Mouse (Mus musculus) heart, postnatal 36 days (tissue): ENCODE results near the gene Cpa2. TPM values are rescaled to one million over a fixed set of nuclear protein-coding genes. Genes with fewer than 3 reads are reported as not detected.

Source experiments
- DNase-seq, 2 experiments: peaks; one replicate each; pipeline ENCODE4 v3.0.0; 2021 to 2022
- intact Hi-C: fragments of 180-260 bp; cut with DNase I; formaldehyde crosslinking; loops from one replicate; pipeline ENCODE4 v1.15.1; 2025
- total RNA-seq, 2 experiments: library from RNA; stranded (reverse); gene quantifications; 2 replicates each; pipeline ENCODE4 v1.2.3; 2021

Gene Cpa2
- not detected for total RNA-seq

DNA sequence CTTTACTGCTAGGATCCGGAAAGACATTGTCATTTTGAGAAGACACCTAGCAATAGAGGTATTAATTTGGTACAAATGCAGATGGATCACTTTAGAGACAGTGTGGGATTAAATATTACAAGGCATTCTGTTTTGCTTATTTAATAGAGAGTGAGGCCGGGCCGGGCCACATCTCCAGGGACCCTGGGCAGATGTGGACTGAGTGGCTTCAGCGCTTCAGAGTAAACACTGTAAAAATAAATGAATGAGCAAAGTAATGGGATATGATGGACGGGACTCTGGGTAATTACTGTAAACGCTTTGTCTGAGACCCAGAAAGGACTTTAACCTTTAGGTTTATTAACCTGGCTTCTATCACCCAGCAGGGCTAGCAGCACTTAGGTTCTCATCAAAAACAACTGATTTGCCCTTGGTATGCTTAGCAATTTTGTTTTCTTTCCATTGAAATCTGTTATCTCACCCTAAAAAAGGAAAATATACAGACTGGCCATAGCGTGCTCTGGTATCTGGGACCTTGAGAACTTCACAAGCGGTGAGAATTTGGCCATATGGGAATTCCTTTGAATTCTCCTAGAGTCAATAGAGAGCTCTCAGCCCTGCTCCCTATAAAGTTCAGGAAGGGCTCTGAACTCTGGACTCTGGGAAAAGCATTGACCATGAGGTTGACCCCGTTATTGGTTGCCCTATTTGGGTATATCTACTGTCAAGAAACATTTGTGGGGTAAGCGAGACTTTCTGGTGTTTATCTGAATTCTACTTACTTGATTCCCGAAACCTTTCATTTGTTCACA, at the start of gene Cpa2:
Cpa2 (plus strand) TSS at position 574 of the 791 bp plus-strand sequence.
- DNase-seq, result no peak
- intact Hi-C loops, result no loop called here

DNA sequence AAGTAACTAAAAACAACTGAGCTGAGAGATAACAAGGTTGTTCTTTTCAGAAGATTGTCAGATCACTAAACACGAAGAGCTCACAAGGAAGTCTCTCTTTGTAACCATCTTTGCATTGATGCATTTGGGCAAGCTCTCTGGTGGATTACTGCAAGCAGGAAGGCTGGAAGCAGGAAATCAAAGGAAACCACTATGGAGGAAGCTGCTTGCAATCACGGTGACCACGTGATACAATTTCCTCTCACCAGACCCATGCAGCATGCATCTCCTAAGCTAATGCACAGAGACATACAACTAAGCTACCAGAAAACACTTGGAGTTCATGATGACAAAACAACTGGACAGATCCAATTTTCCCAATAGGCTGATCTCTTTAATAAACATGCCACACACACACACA, 42.3 kb upstream of the Cpa2 start:
- intact Hi-C loops, result loop anchor here (2.0 kb wide), 1 partner anchor 14 kb away; no protein-coding TSS in a partner anchor
- DNase-seq, result no peak

DNA sequence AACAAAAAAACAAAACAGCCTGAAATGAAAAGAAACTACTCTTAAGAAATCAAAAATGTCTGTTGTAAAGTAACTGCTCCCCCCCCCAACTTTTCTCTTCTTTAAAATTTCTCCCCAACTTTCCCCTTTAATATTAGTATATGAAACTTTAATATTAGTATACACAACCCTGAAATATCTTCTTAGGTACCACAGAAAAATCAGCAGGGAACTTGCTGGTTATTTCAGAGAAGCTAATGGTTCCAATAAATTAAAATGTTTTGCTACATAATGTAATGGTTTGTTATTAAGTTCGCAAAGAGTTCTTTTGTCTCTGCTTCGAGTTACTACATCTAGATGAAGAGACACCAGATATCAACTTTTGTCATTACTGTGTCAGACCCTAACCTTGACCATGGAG, 32.6 kb upstream of the Cpa2 start:
- intact Hi-C loops, result loop anchor here (5.0 kb wide), 1 partner anchor 107 kb away; the partner anchor contains the start of gene Klhdc10
- DNase-seq, result no peak

DNA sequence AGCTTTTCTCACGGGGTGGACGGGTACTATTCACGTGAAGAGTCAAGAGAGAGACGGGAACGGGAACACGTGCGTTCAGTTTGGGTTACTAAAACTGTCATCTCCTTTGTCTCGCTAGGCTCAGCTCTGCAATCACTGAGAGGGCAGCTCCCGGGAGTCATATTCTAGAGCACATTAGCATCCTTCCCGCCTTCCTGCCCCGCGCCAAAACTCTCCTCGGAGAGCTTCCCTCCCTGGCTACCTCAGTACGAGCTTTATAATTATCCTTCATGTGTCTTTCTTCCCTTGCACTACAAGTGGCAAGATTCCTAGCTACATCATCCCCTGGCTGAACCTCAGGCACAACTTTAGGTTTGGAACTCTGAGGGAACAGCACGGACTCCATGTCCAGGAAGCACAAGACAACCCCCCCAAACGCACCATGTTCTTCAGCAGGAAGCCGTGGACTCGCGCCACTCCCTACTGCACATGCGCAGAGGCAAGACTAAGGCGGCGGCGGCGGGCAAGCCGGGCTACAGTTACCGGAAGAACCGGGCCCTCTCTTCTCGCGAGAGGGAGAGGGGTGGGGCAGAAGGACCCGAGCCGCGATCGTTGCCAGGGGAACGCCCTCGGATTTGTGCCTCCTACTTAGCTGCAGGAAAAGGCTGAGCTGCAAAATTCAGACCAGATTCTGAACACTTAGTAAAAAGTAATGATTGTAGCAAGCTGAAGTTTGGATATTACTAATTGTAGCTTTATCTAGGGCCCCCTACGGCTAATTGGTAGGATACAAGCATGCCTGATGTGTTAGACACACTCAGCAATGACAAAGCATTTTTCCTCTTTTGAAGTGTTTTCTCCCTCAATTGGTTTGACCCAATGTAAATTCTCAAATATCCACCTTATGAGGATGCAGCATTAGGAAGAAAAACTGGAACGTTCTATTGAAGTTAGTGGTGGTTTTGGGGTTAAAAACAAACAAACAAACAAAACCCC, 31.8 kb upstream of the Cpa2 start, which contains the start of the genes Tmem209 and Ssmem1:
Tmem209 (minus strand) TSS at position 519 of the 975 bp plus-strand sequence.
Ssmem1 (plus strand) TSS at position 585 of the 975 bp plus-strand sequence.
- DNase-seq, result peak; percentile 99
- intact Hi-C loops, result loop anchor here (5.0 kb wide), 2 partner anchors 107 to 388 kb away; partner anchors contain the start of genes Copg2 and Klhdc10

DNA sequence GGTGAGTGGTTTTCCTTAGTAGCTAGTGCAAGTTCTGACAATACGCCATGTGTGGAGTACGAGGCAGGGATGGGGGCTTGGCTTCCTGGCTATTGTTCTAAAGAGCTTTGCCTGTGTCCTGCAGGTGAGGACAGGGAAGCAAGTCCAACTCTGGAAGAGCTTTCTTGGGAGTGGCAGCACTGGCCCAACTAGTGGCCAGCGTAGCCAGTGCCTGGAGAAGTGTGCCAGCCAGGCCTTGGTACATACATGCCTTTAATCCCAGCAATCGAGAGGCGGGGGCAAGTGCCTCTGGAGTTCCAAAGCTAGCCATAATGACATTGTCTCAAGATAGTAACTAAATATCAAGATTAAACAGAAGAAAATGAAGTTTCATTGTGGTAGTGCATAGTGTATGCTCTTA, 31.1 kb upstream of the Cpa2 start:
- DNase-seq, result peak; percentile 11 to 17
- intact Hi-C loops, result loop anchor here (5.0 kb wide), 1 partner anchor 387 kb away; the partner anchor contains the start of gene Copg2

DNA sequence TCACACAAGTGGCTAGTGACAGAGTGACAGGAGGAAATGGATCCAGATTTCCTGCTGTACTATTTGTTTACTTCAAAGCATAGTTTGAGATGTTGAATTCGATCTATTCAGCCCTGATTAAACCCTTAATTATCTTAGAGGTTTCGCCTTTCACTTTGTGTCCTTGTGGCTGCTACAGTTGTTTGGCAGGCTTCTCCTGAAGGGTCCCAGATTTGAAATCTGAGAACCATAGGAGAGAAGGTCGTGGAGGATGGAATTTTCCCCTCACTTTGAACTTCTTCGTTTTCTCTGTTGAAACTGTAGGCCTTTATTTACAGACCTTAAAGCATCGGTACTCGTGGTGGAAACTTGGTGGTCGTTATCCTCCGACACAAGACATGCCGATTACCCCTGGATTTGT, 27.1 kb upstream of the Cpa2 start:
- DNase-seq, result no peak
- intact Hi-C loops, result loop anchor here (5.0 kb wide), 1 partner anchor 383 kb away; the partner anchor contains the start of gene Copg2

DNA sequence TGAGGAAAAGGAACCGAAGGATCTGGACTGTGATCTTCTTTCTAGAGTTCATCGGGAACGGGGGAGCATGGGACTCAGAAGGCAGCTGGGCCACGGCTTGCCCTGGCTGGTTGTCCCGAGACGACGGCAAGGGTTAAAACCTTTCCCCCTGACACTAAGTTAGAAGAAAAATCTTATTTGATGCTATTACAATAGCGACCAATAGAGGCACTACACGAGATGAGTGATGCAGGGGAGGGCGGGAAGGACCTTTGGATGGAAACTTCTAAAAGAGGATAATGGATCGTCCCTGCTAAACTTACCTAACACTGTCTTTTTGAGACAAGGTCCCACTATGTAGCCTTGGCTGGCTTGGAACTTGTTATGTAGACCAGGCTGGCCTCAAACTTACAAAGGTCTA, 21.0 kb upstream of the Cpa2 start:
- intact Hi-C loops, result no loop called here
- no peak for DNase-seq

DNA sequence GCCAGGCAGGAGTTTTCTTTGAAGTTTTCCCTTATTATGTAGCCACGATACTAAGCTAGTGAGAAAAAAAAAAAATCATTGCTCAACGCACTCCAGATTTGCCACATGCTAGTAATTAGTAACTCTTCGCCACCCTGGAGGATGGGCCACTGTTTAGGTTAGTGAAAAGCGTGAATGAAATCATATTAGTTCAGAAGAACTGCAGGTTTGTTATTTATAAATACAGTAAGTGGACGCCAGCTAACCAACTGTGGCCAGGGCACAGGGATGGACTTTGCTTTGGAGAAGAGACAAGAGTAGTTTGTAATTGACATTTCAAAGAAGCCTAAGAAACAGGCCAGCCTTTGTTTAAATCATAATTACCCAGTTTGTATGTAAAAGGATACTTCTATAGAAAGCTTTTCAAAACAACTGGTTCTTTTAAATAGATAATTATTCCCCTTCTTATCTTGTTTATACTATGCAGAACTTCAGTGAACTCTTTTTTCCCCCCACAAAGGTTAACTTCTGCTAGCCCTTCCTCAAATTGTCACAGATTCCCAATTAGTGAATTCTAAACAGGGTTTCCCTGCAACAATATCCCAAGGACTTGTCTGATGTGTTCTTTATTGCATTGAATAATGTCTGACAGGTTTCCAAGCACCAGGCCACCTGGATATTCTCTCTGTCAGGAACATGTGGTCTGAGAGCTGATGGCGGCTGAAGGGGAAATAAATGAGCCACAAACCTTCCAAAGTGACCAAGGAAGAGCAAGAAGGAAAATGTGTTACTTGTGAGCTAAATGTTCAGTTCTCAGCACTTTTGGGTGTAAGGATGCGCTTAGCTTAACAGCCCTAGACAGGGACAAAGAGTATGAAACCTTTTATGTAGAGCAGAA, 15.7 kb upstream of the Cpa2 start:
- no peak for DNase-seq

DNA sequence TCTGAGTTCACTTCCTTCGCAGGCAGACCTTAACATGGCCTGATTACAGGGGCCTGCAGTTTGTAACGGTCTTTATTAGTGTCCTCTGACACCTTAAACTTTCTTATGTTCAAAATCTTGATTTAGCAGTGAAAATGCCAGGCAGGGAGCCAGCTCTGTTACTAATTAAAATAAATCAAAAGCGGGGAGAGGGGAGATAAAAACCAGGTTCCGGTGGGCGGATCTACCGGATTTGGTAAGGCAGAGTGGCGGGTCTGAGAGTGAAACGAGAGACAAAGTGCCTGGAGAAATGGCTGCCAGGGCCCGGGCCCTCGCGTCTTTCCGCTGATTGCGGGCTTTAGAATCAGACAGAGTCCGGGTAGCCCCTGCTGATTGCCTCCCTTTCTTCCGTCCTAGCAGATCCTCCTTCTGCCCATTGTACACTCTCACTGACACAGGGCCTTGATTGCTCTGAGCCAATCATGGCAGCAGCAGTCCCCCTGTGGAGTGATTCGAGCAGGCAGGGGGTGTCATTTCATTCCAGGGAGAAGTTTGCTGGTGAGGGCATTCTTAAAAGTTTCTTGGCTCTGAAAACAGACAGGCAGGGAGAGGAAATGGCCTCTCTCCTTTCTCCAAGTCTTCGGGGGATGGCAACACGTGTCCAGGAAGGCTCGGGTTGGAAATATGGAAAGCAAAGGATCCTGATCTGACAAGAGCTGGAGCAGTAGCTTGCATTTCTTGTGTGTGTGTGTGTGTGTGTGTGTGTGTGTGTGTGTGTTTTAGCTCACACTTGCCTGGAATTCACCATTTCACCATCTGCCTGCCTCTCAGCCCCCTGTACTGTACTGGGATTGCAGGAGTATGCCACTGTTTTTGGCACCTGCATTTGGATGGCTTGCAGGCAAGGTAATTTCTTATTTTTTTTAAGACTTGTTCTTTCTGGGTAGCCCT, 14.5 kb upstream of the Cpa2 start:
- peak in 1 of 2 experiments; percentile 18 for DNase-seq
- intact Hi-C loops, result no loop called here

More for the DNA sequence above, 15.7 kb upstream of the Cpa2 start:
- intact Hi-C loops, result no loop called here

DNA sequence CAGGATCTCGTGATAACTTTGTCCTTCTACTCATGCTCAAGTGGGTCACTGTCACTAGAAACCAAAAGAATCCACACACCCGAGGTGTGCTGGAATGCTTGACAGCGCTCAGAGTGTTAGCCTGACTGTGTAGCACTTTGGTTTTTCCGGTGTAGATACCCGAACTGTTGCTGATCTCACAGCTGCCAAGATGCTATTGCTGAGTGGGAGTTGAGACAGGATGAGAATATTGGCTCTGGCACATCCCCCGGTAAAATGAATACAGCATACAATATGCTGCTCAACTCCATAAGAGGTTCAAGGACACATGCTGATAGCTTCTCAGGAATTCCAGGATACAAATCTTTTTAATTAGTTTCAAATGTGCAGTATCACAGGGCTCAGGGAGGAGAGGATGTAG, 12.6 kb upstream of the Cpa2 start:
- intact Hi-C loops, result no loop called here
- no peak for DNase-seq

DNA sequence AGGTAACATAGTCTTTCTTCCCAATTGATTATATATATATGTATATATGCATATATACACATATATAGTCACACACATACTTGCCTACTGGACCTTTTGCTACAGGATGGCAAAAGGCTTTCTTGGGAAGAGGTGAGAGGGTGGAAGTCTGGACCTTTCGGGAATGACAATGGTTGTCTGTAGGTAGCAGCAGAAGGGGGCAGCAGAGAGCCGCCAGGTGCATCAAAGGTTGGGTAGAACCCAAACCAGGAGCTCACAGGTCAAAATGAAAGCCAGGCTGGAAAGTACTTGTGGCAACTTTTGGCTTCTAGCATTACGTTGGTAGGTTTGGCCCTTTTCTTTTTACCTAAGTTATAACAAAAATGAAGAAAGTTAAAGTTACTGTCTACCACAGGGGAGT, 6.0 kb upstream of the Cpa2 start:
- intact Hi-C loops, result loop anchor here (2.0 to 5.0 kb wide), 2 partner anchors 387 to 447 kb away; no protein-coding TSS in a partner anchor
- DNase-seq, result peak; percentile 46 to 69

DNA sequence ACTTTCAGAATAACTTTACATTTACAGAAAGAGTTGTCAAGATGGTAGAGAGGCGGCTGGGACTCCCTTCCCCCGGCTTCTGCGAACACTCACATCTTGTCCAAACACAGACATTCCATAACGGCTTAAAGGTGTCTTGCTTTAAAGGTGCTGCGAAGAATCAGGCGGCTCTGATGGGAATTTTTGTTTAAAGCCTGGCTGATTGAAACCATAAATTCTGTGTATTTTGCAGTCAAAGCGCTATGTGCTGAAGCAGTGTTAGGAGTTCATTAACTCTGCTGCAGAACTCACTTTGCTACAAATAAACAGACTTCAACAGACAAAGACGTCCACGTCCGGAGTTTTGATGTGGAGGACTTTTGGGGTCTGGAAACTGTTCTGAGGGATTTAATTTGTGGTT, 3.1 kb upstream of the Cpa2 start:
- DNase-seq, result no peak
- intact Hi-C loops, result loop anchor here (5.0 kb wide), 1 partner anchor 384 kb away; no protein-coding TSS in a partner anchor

DNA sequence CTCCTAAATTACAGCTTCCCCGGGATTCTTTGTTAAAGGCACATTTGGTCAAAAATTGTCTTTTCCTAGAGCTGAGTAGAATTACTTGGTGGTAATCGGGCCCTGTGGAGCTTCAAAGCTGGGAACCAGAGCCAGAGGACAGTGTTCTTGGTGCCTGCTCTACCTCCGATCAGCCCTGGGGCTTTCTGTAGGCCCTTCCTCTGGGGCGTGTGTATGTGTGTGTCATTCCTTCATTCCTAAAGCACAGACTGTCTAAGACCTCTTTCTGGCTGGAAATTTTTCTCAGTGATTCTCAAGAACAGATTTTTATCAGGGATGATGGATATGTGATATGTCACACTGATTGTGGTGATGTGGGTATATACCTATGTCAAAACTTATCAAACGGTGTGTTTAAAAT, 2.6 kb upstream of the Cpa2 start:
- DNase-seq, result no peak
- intact Hi-C loops, result loop anchor here (5.0 kb wide), 1 partner anchor 384 kb away; no protein-coding TSS in a partner anchor

DNA sequence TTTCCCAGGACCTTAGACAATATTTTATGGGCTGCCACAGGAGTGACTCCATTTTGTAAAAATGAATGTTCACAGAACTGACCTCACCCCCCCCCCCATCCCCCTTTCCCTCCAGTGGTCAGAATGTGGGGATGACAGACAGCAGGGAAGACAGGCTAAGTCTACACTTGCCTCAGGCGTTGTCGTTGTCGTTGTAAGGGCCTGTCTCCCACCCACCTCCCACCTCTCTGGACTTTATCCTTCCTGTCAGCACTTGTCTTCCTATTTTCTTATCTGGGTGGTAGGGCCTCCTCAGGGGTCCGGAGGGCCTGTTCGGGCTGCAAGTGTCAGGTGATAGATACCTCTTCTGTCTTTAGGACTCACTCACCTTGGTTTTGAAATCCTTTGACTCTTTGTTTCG, 895 bp downstream of the Cpa2 start:
- DNase-seq, result no peak
- intact Hi-C loops, result no loop called here

DNA sequence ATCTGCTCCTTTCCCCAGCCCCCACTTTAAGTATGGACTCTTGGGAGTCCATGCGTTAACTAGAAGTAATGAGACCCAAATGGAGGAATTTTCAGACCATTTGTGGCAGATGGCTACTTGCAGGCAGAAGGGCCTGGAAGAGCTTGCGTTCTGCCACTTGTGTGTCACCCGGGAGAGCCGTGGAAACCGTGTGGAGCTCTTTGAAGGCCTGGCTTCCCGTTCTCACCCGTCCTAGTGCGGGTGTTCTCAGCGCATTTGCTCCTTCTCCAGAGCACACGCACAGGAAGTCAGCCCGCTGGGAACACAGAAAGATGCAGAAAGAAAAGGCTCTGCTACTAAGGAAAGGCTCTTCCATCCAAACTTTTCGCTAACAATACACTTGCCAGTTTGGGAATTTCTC, 1.7 kb downstream of the Cpa2 start:
- DNase-seq, result no peak
- intact Hi-C loops, result no loop called here

DNA sequence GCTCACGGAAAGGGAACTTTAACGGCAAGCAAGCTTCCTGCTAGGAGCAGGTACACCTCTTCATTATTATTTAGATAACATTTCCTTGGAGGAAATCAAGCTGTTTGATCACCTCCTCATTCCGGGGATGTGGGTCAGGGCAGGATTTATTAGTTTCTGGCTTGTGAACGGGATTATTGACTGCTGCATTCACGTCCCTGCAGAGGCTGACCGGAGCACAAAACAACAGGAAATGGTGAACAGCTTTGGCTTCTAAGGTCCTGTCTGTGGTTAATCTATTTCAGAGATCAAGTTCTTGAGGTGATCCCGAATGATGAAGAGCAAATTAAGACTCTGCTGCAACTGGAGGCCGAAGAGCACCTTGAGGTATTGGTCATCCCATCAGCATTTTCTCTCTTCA, 2.5 kb downstream of the Cpa2 start:
- DNase-seq, result no peak
- intact Hi-C loops, result no loop called here

DNA sequence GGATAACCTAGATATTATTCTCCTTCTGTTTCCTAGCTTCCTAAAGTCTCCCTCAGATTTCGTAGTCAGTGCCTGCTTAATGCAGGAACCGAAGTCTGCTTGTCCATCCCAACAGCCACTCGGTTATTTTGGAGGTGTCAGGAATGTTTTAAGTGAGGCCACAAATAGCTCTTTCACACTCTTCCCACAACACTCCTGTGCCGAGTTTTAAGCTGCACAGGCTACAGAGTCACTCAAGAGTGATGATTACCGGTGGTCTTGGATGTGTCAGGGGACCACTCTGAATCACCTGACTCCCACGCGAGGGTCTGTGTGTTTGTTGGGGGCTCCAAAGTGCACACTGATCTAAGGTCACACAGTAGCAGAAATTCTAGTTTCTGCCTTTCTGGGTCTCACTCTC, 4.3 kb downstream of the Cpa2 start:
- DNase-seq, result no peak
- intact Hi-C loops, result loop anchor here (5.0 kb wide), 1 partner anchor 177 kb away; the partner anchor contains the start of gene Mest

DNA sequence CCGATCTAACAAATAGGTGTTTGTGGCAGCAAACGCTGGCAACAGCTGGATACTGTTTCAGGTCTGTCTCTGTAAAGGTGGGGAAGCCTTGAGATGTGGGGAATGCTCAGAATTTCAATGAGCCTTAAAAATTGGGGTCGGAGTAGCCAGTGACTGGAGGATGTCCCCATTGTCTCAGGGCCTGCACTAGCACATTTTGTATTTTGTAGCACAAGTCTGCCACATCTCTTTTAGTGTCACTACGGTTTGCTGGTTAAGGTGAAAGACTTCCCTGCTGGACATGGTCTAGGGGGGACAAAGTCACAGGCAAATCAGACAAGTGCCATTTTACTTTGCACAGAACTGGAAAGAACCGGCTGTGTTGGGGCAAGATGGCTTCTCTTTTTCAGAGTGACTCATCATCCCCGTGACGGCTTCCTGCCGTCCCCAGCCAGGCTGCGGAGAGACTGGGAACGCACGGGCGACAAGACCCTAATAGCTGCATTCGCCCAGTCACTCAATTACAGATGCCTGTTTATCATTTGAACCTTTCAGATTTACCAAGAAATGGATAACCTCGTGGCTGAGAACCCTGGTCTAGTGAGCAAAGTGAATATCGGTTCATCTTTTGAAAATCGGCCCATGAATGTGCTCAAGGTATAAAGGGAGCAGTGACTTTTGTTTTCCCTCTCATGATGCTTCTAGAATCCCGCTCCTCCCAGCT, 5.3 kb downstream of the Cpa2 start:
- intact Hi-C loops, result loop anchor here (5.0 kb wide), 1 partner anchor 176 kb away; the partner anchor contains the start of gene Mest
- peak in 1 of 2 experiments; percentile 19 for DNase-seq
